Mouse (Mus musculus) duodenum, adult 2 months (tissue): ENCODE results near the gene Dis3. TPM values are rescaled to one million over a fixed set of nuclear protein-coding genes. Genes with fewer than 3 reads are reported as not detected.

Experiments used
- polyA plus RNA-seq: library from polyadenylated mRNA; depleted of rRNA; stranded (reverse); fragments of >200 nt; gene quantifications from 2 replicates; pipeline ENCODE4 v1.2.3, GENCODE M21; 2012; ENCODE audit warnings: low replicate concordance; rRNA removed

The Dis3 gene
- 1.9 and 2.3 TPM in 2 replicates for polyA plus RNA-seq

GRCm38 (mm10) chr14:99099267-99099966 lies at the start of gene Dis3, which contains the start of gene Pibf1:
Dis3 (minus strand) TSS chr14:99099770.
Pibf1 (plus strand) TSS chr14:99099424.

GRCm38 (mm10) chr14:99046031-99046781 lies 53.4 kb downstream of the Dis3 start, which contains the start of the genes Mzt1 and Bora:
Mzt1 (minus strand) TSS chr14:99046134.
Bora (plus strand) TSS chr14:99046222.

Other genes with a start within 250 kb of the Dis3 start
- not detected in 2 replicates for gene Rpl36a-ps1, start 105.5 kb downstream of the Dis3 start, polyA plus RNA-seq
- gene Mzt1, start 53.6 kb downstream of the Dis3 start, polyA plus RNA-seq, result 1.8 and 2.9 TPM in 2 replicates
- 0.97 and 2.7 TPM in 2 replicates for gene Bora, start 53.5 kb downstream of the Dis3 start, polyA plus RNA-seq
- gene Pibf1, start 346 bp downstream of the Dis3 start, polyA plus RNA-seq, result 0.28 and 0.55 TPM in 2 replicates
- 150 and 189 TPM in 2 replicates for gene Klf5, start 198.9 kb upstream of the Dis3 start, polyA plus RNA-seq